Mouse (Mus musculus) adipocyte (in vitro differentiated cells): Measurements from ENCODE around the gene Exoc3l.
A peak's percentile ranks its signal among the peaks of the same experiment; 100 is the strongest.

Experiments
- DNase-seq: peaks from one replicate; pipeline ENCODE4 v3.0.0-alpha.2; 2016; ENCODE audit warnings: low spot score

The Exoc3l gene

GRCm38 (mm10) chr8:105295895-105296573, at the start of gene Exoc3l:
Exoc3l (minus strand) TSS chr8:105296101.
- no peak for DNase-seq

- peak; percentile 71 for DNase-seq
Observed at GRCm38 (mm10) chr8:105345061-105345975, 49.4 kb upstream of the Exoc3l start.

- peak; percentile 41 for DNase-seq
Observed at GRCm38 (mm10) chr8:105343791-105344574, 48.1 kb upstream of the Exoc3l start.

- DNase-seq, result no peak
Observed at GRCm38 (mm10) chr8:105342768-105343167, 46.9 kb upstream of the Exoc3l start.

GRCm38 (mm10) chr8:105341399-105341798, 45.5 kb upstream of the Exoc3l start:
- DNase-seq, result no peak

GRCm38 (mm10) chr8:105339886-105340635, 44.2 kb upstream of the Exoc3l start:
- peak; percentile 65 for DNase-seq

- no peak for DNase-seq
Observed at GRCm38 (mm10) chr8:105338992-105339391, 43.1 kb upstream of the Exoc3l start.

GRCm38 (mm10) chr8:105336373-105337130, 40.7 kb upstream of the Exoc3l start:
- no peak for DNase-seq

GRCm38 (mm10) chr8:105332523-105332922, 36.6 kb upstream of the Exoc3l start:
- DNase-seq, result no peak

GRCm38 (mm10) chr8:105331931-105332330, 36.0 kb upstream of the Exoc3l start:
- no peak for DNase-seq

GRCm38 (mm10) chr8:105331469-105331868, 35.6 kb upstream of the Exoc3l start:
- no peak for DNase-seq

GRCm38 (mm10) chr8:105330325-105330724, 34.4 kb upstream of the Exoc3l start:
- no peak for DNase-seq

GRCm38 (mm10) chr8:105326968-105327367, 31.1 kb upstream of the Exoc3l start:
- DNase-seq, result no peak

GRCm38 (mm10) chr8:105326141-105326672, 30.3 kb upstream of the Exoc3l start, which contains the start of the genes Lrrc29 and Tmem208:
Lrrc29 (minus strand) TSS chr8:105326278.
Tmem208 (plus strand) TSS chr8:105326354.
- DNase-seq, result peak; percentile 99

GRCm38 (mm10) chr8:105325641-105326093, 29.8 kb upstream of the Exoc3l start:
- DNase-seq, result no peak

GRCm38 (mm10) chr8:105323183-105323582, 27.3 kb upstream of the Exoc3l start:
- DNase-seq, result no peak

GRCm38 (mm10) chr8:105318662-105319190, 22.8 kb upstream of the Exoc3l start:
- DNase-seq, result no peak

- no peak for DNase-seq
Observed at GRCm38 (mm10) chr8:105317941-105318340, 22.0 kb upstream of the Exoc3l start.

GRCm38 (mm10) chr8:105315073-105315769, 19.3 kb upstream of the Exoc3l start:
- no peak for DNase-seq
